Mouse (Mus musculus): ENCODE data around the gene Phc2. TPM values are rescaled to one million over a fixed set of nuclear protein-coding genes. Genes with fewer than 3 reads are reported as not detected.
A peak's percentile ranks its signal among the peaks of the same experiment; 100 is the strongest.

Gene Phc2
- polyA plus RNA-seq, 1 experiment = 104 TPM

- peak in 1 of 2 experiments; percentile 45 for DNase-seq (ENCODE audit: extremely low spot score in 1 of 2, low spot score in 1 of 2)
Measured at GRCm38 (mm10) chr4:128734721-128735671, 80.5 kb downstream of the Phc2 start.

- DNase-seq (ENCODE audit: extremely low spot score in 1 of 2, low spot score in 1 of 2) = no peak
Measured at GRCm38 (mm10) chr4:128737137-128737589, 82.7 kb downstream of the Phc2 start.

GRCm38 (mm10) chr4:128737825-128738610, 83.5 kb downstream of the Phc2 start:
- no peak for DNase-seq (ENCODE audit: extremely low spot score in 1 of 2, low spot score in 1 of 2)

- DNase-seq (ENCODE audit: extremely low spot score in 1 of 2, low spot score in 1 of 2) = no peak
Measured at GRCm38 (mm10) chr4:128740878-128741277, 86.4 kb downstream of the Phc2 start.

- DNase-seq (ENCODE audit: extremely low spot score in 1 of 2, low spot score in 1 of 2) = no peak
Measured at GRCm38 (mm10) chr4:128741906-128742305, 87.4 kb downstream of the Phc2 start.

GRCm38 (mm10) chr4:128742379-128742970, 88.0 kb downstream of the Phc2 start:
- DNase-seq (ENCODE audit: extremely low spot score in 1 of 2, low spot score in 1 of 2) = no peak

- DNase-seq (ENCODE audit: extremely low spot score in 1 of 2, low spot score in 1 of 2) = no peak
Measured at GRCm38 (mm10) chr4:128743031-128743626, 88.6 kb downstream of the Phc2 start.

GRCm38 (mm10) chr4:128745160-128745559, 90.7 kb downstream of the Phc2 start:
- DNase-seq (ENCODE audit: extremely low spot score in 1 of 2, low spot score in 1 of 2) = no peak

- DNase-seq (ENCODE audit: extremely low spot score in 1 of 2, low spot score in 1 of 2) = no peak
Measured at GRCm38 (mm10) chr4:128747614-128748270, 93.2 kb downstream of the Phc2 start.

- no peak for DNase-seq (ENCODE audit: extremely low spot score in 1 of 2, low spot score in 1 of 2)
Measured at GRCm38 (mm10) chr4:128748309-128748708, 93.8 kb downstream of the Phc2 start.

GRCm38 (mm10) chr4:128751006-128751405, 96.5 kb downstream of the Phc2 start:
- no peak for DNase-seq (ENCODE audit: extremely low spot score in 1 of 2, low spot score in 1 of 2)

- no peak for DNase-seq (ENCODE audit: extremely low spot score in 1 of 2, low spot score in 1 of 2)
Measured at GRCm38 (mm10) chr4:128752031-128752757, 97.7 kb downstream of the Phc2 start.

GRCm38 (mm10) chr4:128753571-128753970, 99.1 kb downstream of the Phc2 start:
- DNase-seq (ENCODE audit: extremely low spot score in 1 of 2, low spot score in 1 of 2) = no peak

GRCm38 (mm10) chr4:128755064-128755463, 100.6 kb downstream of the Phc2 start, which contains the start of gene A3galt2:
A3galt2 (plus strand) TSS chr4:128755364.
- DNase-seq (ENCODE audit: extremely low spot score in 1 of 2, low spot score in 1 of 2) = no peak

GRCm38 (mm10) chr4:128755900-128756299, 101.4 kb downstream of the Phc2 start:
- DNase-seq (ENCODE audit: extremely low spot score in 1 of 2, low spot score in 1 of 2) = no peak

GRCm38 (mm10) chr4:128759214-128759613, 104.7 kb downstream of the Phc2 start:
- no peak for DNase-seq (ENCODE audit: extremely low spot score in 1 of 2, low spot score in 1 of 2)

- no peak for DNase-seq (ENCODE audit: extremely low spot score in 1 of 2, low spot score in 1 of 2)
Measured at GRCm38 (mm10) chr4:128760029-128760428, 105.5 kb downstream of the Phc2 start.

GRCm38 (mm10) chr4:128766929-128767328, 112.4 kb downstream of the Phc2 start:
- no peak for DNase-seq (ENCODE audit: extremely low spot score in 1 of 2, low spot score in 1 of 2)

- DNase-seq (ENCODE audit: extremely low spot score in 1 of 2, low spot score in 1 of 2) = no peak
Measured at GRCm38 (mm10) chr4:128768120-128768519, 113.6 kb downstream of the Phc2 start.

All from frontal cortex, adult 2 months (tissue).